Mouse (Mus musculus): ENCODE results near the gene Ppp3r2. TPM values are rescaled to one million over a fixed set of nuclear protein-coding genes. Genes with fewer than 3 reads are reported as not detected.
A peak's percentile ranks its signal among the peaks of the same experiment; 100 is the strongest.

Gene Ppp3r2
- polyA plus RNA-seq, 1 experiment: not detected

GRCm38 (mm10) chr4:49661664-49662063 is 20.2 kb downstream of the Ppp3r2 start:
- Histone ChIP-seq H3K36me3 (ENCODE audit: control insufficient read depth, insufficient read depth) (peaks cover 41% of the 10 kb centered on the region), H3K79me3 (ENCODE audit: low read depth) (no peaks in the 10 kb centered on the region)

GRCm38 (mm10) chr4:49659421-49659820 is 22.4 kb downstream of the Ppp3r2 start:
- H3K4me3 ChIP-seq (ENCODE audit: insufficient read depth, poor library complexity, severe bottlenecking): no peak overlapping the region
- H3K36me3 ChIP-seq (ENCODE audit: control insufficient read depth, insufficient read depth): peaks cover 60% of the 10 kb centered on the region
- no peaks in the 10 kb centered on the region for H3K27me3 ChIP-seq (ENCODE audit: control insufficient read depth, insufficient read depth, insufficient read length)
- no peak for TF ChIP-seq FOSL1 (IDR thresholded peaks at IDR 0.05; ENCODE audit: insufficient read depth, low read length, poor library complexity, severe bottlenecking)
- TF ChIP-seq MYOG (IDR thresholded peaks at IDR 0.05; ENCODE audit: control insufficient read depth, extremely low read depth, insufficient read length): no peak
- no peak for TF ChIP-seq USF1 (IDR thresholded peaks at IDR 0.05; ENCODE audit: low read depth)
- no peak for TF ChIP-seq CEBPB (IDR thresholded peaks at IDR 0.05; ENCODE audit: low read depth)
- TF ChIP-seq CTCF (IDR thresholded peaks at IDR 0.05; ENCODE audit: control insufficient read depth, insufficient read depth, insufficient read length): no peak
- no peak for TF ChIP-seq MAX (IDR thresholded peaks at IDR 0.05)
- TF ChIP-seq MYOD1 (IDR thresholded peaks at IDR 0.05; ENCODE audit: control insufficient read depth, insufficient read length, low read depth): no peak
- H3K79me3 ChIP-seq (ENCODE audit: low read depth): no peaks in the 10 kb centered on the region
- H3K79me2 ChIP-seq (ENCODE audit: control insufficient read depth, insufficient read depth): no peaks in the 10 kb centered on the region
- no peak overlapping the region for H3ac ChIP-seq (ENCODE audit: control insufficient read depth, insufficient read length, low read depth)

More at GRCm38 (mm10) chr4:49661664-49662063, 20.2 kb downstream of the Ppp3r2 start:
- H3K4me3 ChIP-seq (ENCODE audit: insufficient read depth, poor library complexity, severe bottlenecking): no peak overlapping the region
- no peaks in the 10 kb centered on the region for H3K79me2 ChIP-seq (ENCODE audit: control insufficient read depth, insufficient read depth)
- TF ChIP-seq FOSL1 (IDR thresholded peaks at IDR 0.05; ENCODE audit: insufficient read depth, low read length, poor library complexity, severe bottlenecking): no peak
- no peak for TF ChIP-seq MYOD1 (IDR thresholded peaks at IDR 0.05; ENCODE audit: control insufficient read depth, insufficient read length, low read depth)
- no peak for TF ChIP-seq USF1 (IDR thresholded peaks at IDR 0.05; ENCODE audit: low read depth)
- no peak for TF ChIP-seq MYOG (IDR thresholded peaks at IDR 0.05; ENCODE audit: control insufficient read depth, extremely low read depth, insufficient read length)
- TF ChIP-seq CTCF (IDR thresholded peaks at IDR 0.05; ENCODE audit: control insufficient read depth, insufficient read depth, insufficient read length): no peak
- TF ChIP-seq CEBPB (IDR thresholded peaks at IDR 0.05; ENCODE audit: low read depth): no peak
- TF ChIP-seq MAX (IDR thresholded peaks at IDR 0.05): no peak
- no peaks in the 10 kb centered on the region for H3K27me3 ChIP-seq (ENCODE audit: control insufficient read depth, insufficient read depth, insufficient read length)
- H3ac ChIP-seq (ENCODE audit: control insufficient read depth, insufficient read length, low read depth): no peak overlapping the region

GRCm38 (mm10) chr4:49639913-49640312 is 41.9 kb downstream of the Ppp3r2 start:
- TF ChIP-seq FOSL1 (IDR thresholded peaks at IDR 0.05; ENCODE audit: insufficient read depth, low read length, poor library complexity, severe bottlenecking) (no peak), MYOD1 (IDR thresholded peaks at IDR 0.05; ENCODE audit: control insufficient read depth, insufficient read length, low read depth) (no peak), CEBPB (IDR thresholded peaks at IDR 0.05; ENCODE audit: low read depth) (no peak), USF1 (IDR thresholded peaks at IDR 0.05; ENCODE audit: low read depth) (no peak), CTCF (IDR thresholded peaks at IDR 0.05; ENCODE audit: control insufficient read depth, insufficient read depth, insufficient read length) (no peak), MAX (IDR thresholded peaks at IDR 0.05) (no peak), MYOG (IDR thresholded peaks at IDR 0.05; ENCODE audit: control insufficient read depth, extremely low read depth, insufficient read length) (no peak)
- Histone ChIP-seq H3K36me3 (ENCODE audit: control insufficient read depth, insufficient read depth) (peaks cover 87% of the 10 kb centered on the region), H3ac (ENCODE audit: control insufficient read depth, insufficient read length, low read depth) (no peak overlapping the region), H3K79me2 (ENCODE audit: control insufficient read depth, insufficient read depth) (peaks cover 6% of the 10 kb centered on the region), H3K27me3 (ENCODE audit: control insufficient read depth, insufficient read depth, insufficient read length) (no peaks in the 10 kb centered on the region), H3K4me3 (ENCODE audit: insufficient read depth, poor library complexity, severe bottlenecking) (no peak overlapping the region), H3K79me3 (ENCODE audit: low read depth) (peaks cover 3% of the 10 kb centered on the region)

- H3K36me3 ChIP-seq (ENCODE audit: control insufficient read depth, insufficient read depth): peaks cover 77% of the 10 kb centered on the region
- no peak for TF ChIP-seq USF1 (IDR thresholded peaks at IDR 0.05; ENCODE audit: low read depth)
- TF ChIP-seq MYOG (IDR thresholded peaks at IDR 0.05; ENCODE audit: control insufficient read depth, extremely low read depth, insufficient read length): no peak
- TF ChIP-seq FOSL1 (IDR thresholded peaks at IDR 0.05; ENCODE audit: insufficient read depth, low read length, poor library complexity, severe bottlenecking): no peak
- TF ChIP-seq MAX (IDR thresholded peaks at IDR 0.05): no peak
- TF ChIP-seq CTCF (IDR thresholded peaks at IDR 0.05; ENCODE audit: control insufficient read depth, insufficient read depth, insufficient read length): no peak
- TF ChIP-seq MYOD1 (IDR thresholded peaks at IDR 0.05; ENCODE audit: control insufficient read depth, insufficient read length, low read depth): no peak
- TF ChIP-seq CEBPB (IDR thresholded peaks at IDR 0.05; ENCODE audit: low read depth): no peak
- peaks cover 27% of the 10 kb centered on the region for H3K79me2 ChIP-seq (ENCODE audit: control insufficient read depth, insufficient read depth)
These were observed 44.0 kb downstream of the Ppp3r2 start for GRCm38 (mm10) chr4:49637821-49638220.

GRCm38 (mm10) chr4:49632139-49632481 is 49.7 kb downstream of the Ppp3r2 start:
- Histone ChIP-seq H3K79me3 (ENCODE audit: low read depth) (peaks cover 26% of the 10 kb centered on the region), H3K4me3 (ENCODE audit: insufficient read depth, poor library complexity, severe bottlenecking) (peak overlapping the region; percentile 90), H3K27me3 (ENCODE audit: control insufficient read depth, insufficient read depth, insufficient read length) (no peaks in the 10 kb centered on the region), H3ac (ENCODE audit: control insufficient read depth, insufficient read length, low read depth) (peak overlapping the region; percentile 82), H3K79me2 (ENCODE audit: control insufficient read depth, insufficient read depth) (peaks cover 36% of the 10 kb centered on the region), H3K36me3 (ENCODE audit: control insufficient read depth, insufficient read depth) (peaks cover 31% of the 10 kb centered on the region)
- TF ChIP-seq MAX (IDR thresholded peaks at IDR 0.05) (no peak), CTCF (IDR thresholded peaks at IDR 0.05; ENCODE audit: control insufficient read depth, insufficient read depth, insufficient read length) (no peak), CEBPB (IDR thresholded peaks at IDR 0.05; ENCODE audit: low read depth) (no peak), USF1 (IDR thresholded peaks at IDR 0.05; ENCODE audit: low read depth) (no peak), MYOD1 (IDR thresholded peaks at IDR 0.05; ENCODE audit: control insufficient read depth, insufficient read length, low read depth) (no peak), FOSL1 (IDR thresholded peaks at IDR 0.05; ENCODE audit: insufficient read depth, low read length, poor library complexity, severe bottlenecking) (no peak), MYOG (IDR thresholded peaks at IDR 0.05; ENCODE audit: control insufficient read depth, extremely low read depth, insufficient read length) (no peak)

More at GRCm38 (mm10) chr4:49637821-49638220, 44.0 kb downstream of the Ppp3r2 start:
- no peak overlapping the region for H3K4me3 ChIP-seq (ENCODE audit: insufficient read depth, poor library complexity, severe bottlenecking)
- no peak overlapping the region for H3ac ChIP-seq (ENCODE audit: control insufficient read depth, insufficient read length, low read depth)
- peaks cover 18% of the 10 kb centered on the region for H3K79me3 ChIP-seq (ENCODE audit: low read depth)
- no peaks in the 10 kb centered on the region for H3K27me3 ChIP-seq (ENCODE audit: control insufficient read depth, insufficient read depth, insufficient read length)

Measured in C2C12 (cell line).